Mouse (Mus musculus) liver, embryonic 14.5 days (tissue): Measurements from ENCODE around the gene Rec8. TPM values are rescaled to one million over a fixed set of nuclear protein-coding genes. Genes with fewer than 3 reads are reported as not detected.

Experiments used
- ATAC-seq: fragments of 200-750 bp; cut with Nextera tagmentation; 2 replicates; pipeline ENCODE4 v1.8.0; 2017; ENCODE audit warnings: moderate number of reproducible peaks, mild to moderate bottlenecking, moderate library complexity; ENCODE audit not compliant: insufficient read depth
- DNase-seq, 3 experiments: peaks; one replicate each; pipeline ENCODE4 v3.0.0-alpha.2; 2012 to 2013; ENCODE audit warnings: low read depth in 3 of 3, low spot score in 3 of 3
- H3K27ac ChIP-seq: fragments of 300-500 bp; sonication (generic); 2 replicates; pipeline ENCODE4 v1.5.1; 2014; ENCODE audit warnings: moderate library complexity, mild to moderate bottlenecking, control low read depth, inconsistent platforms
- H3K27me3 ChIP-seq: fragments of 300-500 bp; sonication (generic); 2 replicates; pipeline ENCODE4 v1.6.1; 2014; ENCODE audit warnings: mild to moderate bottlenecking, low read length, moderate library complexity; ENCODE audit not compliant: control insufficient read depth, insufficient read depth
- H3K36me3 ChIP-seq: fragments of 300-500 bp; sonication (generic); replicated peaks from 2 replicates; pipeline ENCODE4 v1.6.1; 2014; ENCODE audit warnings: low read depth; ENCODE audit not compliant: control insufficient read depth, insufficient read depth
- H3K4me1 ChIP-seq, 2 experiments: fragments of 200-500 bp in 1 of 2; fragments of 300-500 bp in 1 of 2; sonication (generic) in 1 of 2; replicated peaks; 2 replicates each; pipeline ENCODE4 v1.6.1; 2012 to 2014; ENCODE audit warnings: antibody characterized with exemption in 1 of 2, inconsistent platforms in 1 of 2, low read length in 1 of 2; ENCODE audit not compliant: control insufficient read depth in 2 of 2, insufficient read depth in 2 of 2
- H3K4me2 ChIP-seq: fragments of 300-500 bp; sonication (generic); 2 replicates; pipeline ENCODE4 v1.6.1; 2014; ENCODE audit warnings: low read depth, mild to moderate bottlenecking, control low read depth, moderate library complexity
- H3K4me3 ChIP-seq, 2 experiments: fragments of 200-500 bp in 1 of 2; fragments of 300-500 bp in 1 of 2; sonication (generic) in 1 of 2; 2 replicates each; pipeline ENCODE4 v1.5.1; 2012 to 2014; ENCODE audit warnings: low read depth in 2 of 2, low read length in 2 of 2, mild to moderate bottlenecking in 2 of 2, control low read depth in 1 of 2, inconsistent platforms in 1 of 2, moderate library complexity in 1 of 2; ENCODE audit not compliant: insufficient read depth in 1 of 2
- H3K9ac ChIP-seq: fragments of 300-500 bp; sonication (generic); replicated peaks from 2 replicates; pipeline ENCODE4 v1.6.1; 2014; ENCODE audit warnings: mild to moderate bottlenecking, control low read depth, moderate library complexity
- H3K9me3 ChIP-seq: fragments of 300-500 bp; sonication (generic); 2 replicates; pipeline ENCODE4 v1.6.1; 2016; ENCODE audit warnings: low read length, mixed read lengths; ENCODE audit not compliant: control insufficient read depth
- CTCF ChIP-seq: IDR thresholded peaks from 2 replicates; pipeline ENCODE4 v1.5.1; 2016; ENCODE audit warnings: antibody characterized with exemption, low read depth, control low read depth
- EP300 ChIP-seq: IDR thresholded peaks from 2 replicates; pipeline ENCODE4 v1.6.1; 2016; ENCODE audit warnings: antibody characterized with exemption, low read depth
- WGBS: fragments of 180-500 bp; shearing (Covaris S2); extraction: QIAGEN DNeasy Blood & Tissue Kit; methylation state at CpG from one replicate; pipeline ENCODE4 v1.1.7; 2014; ENCODE audit not compliant: insufficient replicate concordance; 5-methylcytosine and 5-hydroxymethylcytosine counted together
- polyA plus RNA-seq, 2 experiments: library from polyadenylated mRNA; depleted of rRNA in 1 of 2; stranded (reverse) in 1 of 2; unstranded in 1 of 2; fragments of >200 nt; fragmentation: Nextera tagmentation in 1 of 2; extraction: Ambion mirVana in 1 of 2; gene quantifications; 2 replicates each; pipeline versions ENCODE4 v1.2.1 to v1.2.3; 2012 to 2014

Rec8 gene
- polyA plus RNA-seq, 2 experiments: 1.0 to 1.9 TPM

- H3K27ac ChIP-seq: no peak within 1 kb of the TSS
- 91% methylated on average over 2 of the region's 2 CpGs for WGBS
- TF ChIP-seq CTCF (no peak), EP300 (no peak)
- H3K4me3 ChIP-seq: no peak within 1 kb of the TSS
- H3K27me3 ChIP-seq: no peaks in the 10 kb centered on the region
- H3K36me3 ChIP-seq: no peaks in the 10 kb centered on the region
- ATAC-seq (no peak), DNase-seq (no peak)
- peaks cover 2 to 5% of the 10 kb centered on the region in 2 experiments for H3K4me1 ChIP-seq
- no peak within 1 kb of the TSS for H3K4me2 ChIP-seq
- no peaks in the 10 kb centered on the region for H3K9me3 ChIP-seq
- H3K9ac ChIP-seq: no peak within 1 kb of the TSS
Observed at GRCm38 (mm10) chr14:55649884-55650283, 32.0 kb downstream of the Rec8 start, which contains the start of gene Tssk4. TSS of gene Tssk4 (plus strand) at chr14:55650184.

GRCm38 (mm10) chr14:55651528-55651927, 33.7 kb downstream of the Rec8 start:
- ATAC-seq (no peak), DNase-seq (no peak)
- Histone ChIP-seq H3K9me3 (no peaks in the 10 kb centered on the region), H3K27me3 (no peaks in the 10 kb centered on the region), H3K4me3 (no peak overlapping the region), H3K4me2 (no peak overlapping the region), H3K9ac (no peak overlapping the region), H3K36me3 (no peaks in the 10 kb centered on the region), H3K4me1 (no peaks in the 10 kb centered on the region), H3K27ac (no peak overlapping the region)
- 76% methylated on average over 7 of the region's 7 CpGs for whole genome bisulfite sequencing
- TF ChIP-seq EP300 (no peak), CTCF (no peak)

DNA sequence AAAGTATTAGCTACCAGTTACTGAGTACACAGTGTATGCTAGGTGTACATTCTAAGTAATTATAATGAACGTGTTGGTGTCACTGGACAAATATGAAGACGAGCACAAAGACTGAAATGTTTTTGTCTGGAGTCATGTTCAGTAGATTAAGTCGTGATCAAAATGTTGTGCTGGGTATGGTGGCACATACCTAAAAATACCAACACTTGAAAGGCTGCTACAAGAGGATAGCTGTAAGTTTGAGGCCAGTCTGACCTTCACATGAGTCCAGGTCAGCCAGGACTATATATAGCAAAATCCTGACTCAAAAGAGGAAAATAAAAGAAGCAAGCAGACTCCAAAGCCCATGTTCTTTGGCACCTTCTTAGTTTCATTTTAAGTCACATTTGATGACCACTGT, 39.1 kb downstream of the Rec8 start:
- H3K9ac ChIP-seq: no peak overlapping the region
- DNase-seq (no peak), ATAC-seq (no peak)
- H3K4me1 ChIP-seq: peaks cover 8 to 9% of the 10 kb centered on the region in 2 experiments; a peak in 3 of 4 replicates
- WGBS: 69% methylated on average over 3 of the region's 3 CpGs
- no peak overlapping the region for H3K27ac ChIP-seq
- TF ChIP-seq EP300: no peak
- no peak for TF ChIP-seq CTCF
- H3K9me3 ChIP-seq: no peaks in the 10 kb centered on the region
- H3K36me3 ChIP-seq: peaks cover under 1% of the 10 kb centered on the region
- no peak overlapping the region for H3K4me3 ChIP-seq
- no peak overlapping the region for H3K4me2 ChIP-seq
- H3K27me3 ChIP-seq: no peaks in the 10 kb centered on the region

DNA sequence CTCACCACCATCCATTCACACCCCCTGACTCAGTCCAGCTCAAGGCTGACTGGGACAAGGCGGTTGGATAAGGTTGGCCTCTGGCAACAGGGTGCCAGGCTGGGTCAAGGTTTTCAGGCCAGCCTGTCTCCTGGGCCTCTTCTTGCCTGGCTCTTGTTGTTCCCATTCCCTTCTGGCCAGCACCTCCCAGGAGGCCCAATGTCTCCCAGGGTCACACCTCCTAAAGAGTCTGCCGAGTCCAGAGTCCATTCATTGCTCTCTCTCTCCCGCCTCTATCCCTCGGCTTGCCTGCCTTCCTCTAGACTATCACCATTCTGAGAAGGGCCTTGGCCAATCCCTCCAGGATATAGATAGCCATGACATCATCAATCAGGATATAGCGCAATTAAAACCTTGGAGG, 40.2 kb downstream of the Rec8 start:
- no peak overlapping the region for H3K9ac ChIP-seq
- no peak overlapping the region for H3K4me3 ChIP-seq
- H3K36me3 ChIP-seq: peaks cover 6% of the 10 kb centered on the region
- H3K27ac ChIP-seq: no peak overlapping the region
- peaks cover 8 to 9% of the 10 kb centered on the region in 2 experiments; a peak in 3 of 4 replicates for H3K4me1 ChIP-seq
- ATAC-seq: no peak
- H3K4me2 ChIP-seq: no peak overlapping the region
- TF ChIP-seq CTCF (no peak), EP300 (no peak)
- DNase-seq: no peak
- no peaks in the 10 kb centered on the region for H3K27me3 ChIP-seq
- WGBS: 83% methylated on average over 5 of the region's 5 CpGs
- no peaks in the 10 kb centered on the region for H3K9me3 ChIP-seq

- Histone ChIP-seq H3K4me3 (peak within 1 kb of the TSS; percentile 70 to 88), H3K4me2 (peak within 1 kb of the TSS; percentile 69), H3K27me3 (no peaks in the 10 kb centered on the region), H3K27ac (peak within 1 kb of the TSS; percentile 38), H3K9ac (peak within 1 kb of the TSS; percentile 74), H3K4me1 (peaks cover 8 to 9% of the 10 kb centered on the region in 2 experiments; a peak in 3 of 4 replicates), H3K9me3 (no peaks in the 10 kb centered on the region), H3K36me3 (peaks cover 17% of the 10 kb centered on the region)
- DNase-seq: peak; percentile 73 to 83 (median 74)
- no peak for TF ChIP-seq EP300
- peak; percentile 80 for TF ChIP-seq CTCF
- under 1% methylated on average over 39 of the region's 39 CpGs for WGBS
- ATAC-seq: peak; percentile 95
Observed at GRCm38 (mm10) chr14:55659960-55660573, 42.2 kb downstream of the Rec8 start, which contains the start of gene Mdp1. TSS of gene Mdp1 (minus strand) at chr14:55660508.
